Mouse (Mus musculus) NIH3T3 (cell line): ENCODE measurements at regions not wholly inside any gene's neighbourhood (a gene's known extent, or its start where the extent isn't known, plus 50 kb on each side); places are given as distances from the start of the nearest gene placed in this dataset.

ENCODE experiments used
- DNase-seq: peaks from one replicate; pipeline ENCODE4 v3.0.0-alpha.2; 2012; ENCODE audit warnings: low read depth

- no peak for DNase-seq
Observed at GRCm38 (mm10) chr10:96427407-96427806, 189.4 kb upstream of the Btg1 start.

- DNase-seq, result no peak
Observed at GRCm38 (mm10) chr10:96430142-96430541, 186.7 kb upstream of the Btg1 start.

GRCm38 (mm10) chr10:96435109-96435508 is 181.7 kb upstream of the Btg1 start:
- DNase-seq, result no peak

DNA sequence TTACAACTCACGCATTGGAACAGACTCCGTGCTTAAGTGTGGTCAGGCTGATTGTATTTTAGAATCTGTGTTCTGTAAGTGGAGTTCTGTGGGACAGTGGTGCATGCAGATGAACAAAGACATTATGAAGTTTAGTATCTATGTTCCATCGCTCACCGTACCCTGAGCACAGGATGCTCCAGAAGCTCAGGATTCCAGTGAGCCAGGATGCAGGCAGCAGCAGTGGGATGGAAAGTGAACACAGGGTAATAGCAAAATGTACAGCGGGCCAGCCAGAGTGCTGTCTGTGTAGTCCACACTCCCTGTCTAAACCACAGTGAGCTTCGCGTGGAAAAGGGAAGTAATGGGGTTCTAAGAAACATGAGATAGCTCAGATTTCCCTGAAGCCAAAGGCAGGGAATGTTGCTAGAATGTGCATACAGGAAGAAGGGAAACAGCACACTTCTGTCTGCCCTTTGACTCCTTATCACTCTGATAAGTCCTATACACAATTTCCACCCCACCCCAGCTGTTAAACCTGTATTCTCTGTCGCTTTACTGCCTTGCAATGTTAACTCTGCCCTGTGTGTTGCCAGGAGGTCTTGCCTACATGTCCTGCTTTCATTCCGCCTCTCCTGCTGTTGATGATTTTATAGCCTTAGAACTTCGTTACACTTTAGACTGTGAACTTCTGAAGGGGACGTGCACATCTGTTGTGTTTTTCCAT is 178.3 kb upstream of the Btg1 start:
- DNase-seq, result no peak

DNA sequence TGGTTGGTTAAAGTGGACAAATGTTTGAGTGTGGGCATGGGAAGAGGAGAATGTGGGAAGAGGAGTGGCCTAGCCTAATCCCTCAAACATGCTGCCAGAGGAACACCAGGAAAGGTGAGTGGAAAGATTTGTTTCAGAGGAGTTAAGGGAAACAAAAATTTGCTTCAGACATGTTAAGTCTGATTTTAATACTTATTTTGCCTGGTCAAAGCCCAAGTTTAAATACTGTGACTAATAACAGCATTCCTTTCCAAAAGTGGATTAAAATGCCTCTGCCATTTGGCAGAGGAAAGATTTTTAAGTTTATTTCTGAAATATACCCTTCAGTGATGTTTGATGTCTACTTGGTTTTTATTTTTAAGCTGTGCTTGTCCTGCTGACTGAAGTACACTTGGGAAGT is 174.6 kb upstream of the Btg1 start:
- DNase-seq, result no peak

- DNase-seq, result no peak
Observed at GRCm38 (mm10) chr10:96450266-96450665, 166.5 kb upstream of the Btg1 start.

- DNase-seq, result no peak
Observed at GRCm38 (mm10) chr10:96454857-96455256, 161.9 kb upstream of the Btg1 start.

DNA sequence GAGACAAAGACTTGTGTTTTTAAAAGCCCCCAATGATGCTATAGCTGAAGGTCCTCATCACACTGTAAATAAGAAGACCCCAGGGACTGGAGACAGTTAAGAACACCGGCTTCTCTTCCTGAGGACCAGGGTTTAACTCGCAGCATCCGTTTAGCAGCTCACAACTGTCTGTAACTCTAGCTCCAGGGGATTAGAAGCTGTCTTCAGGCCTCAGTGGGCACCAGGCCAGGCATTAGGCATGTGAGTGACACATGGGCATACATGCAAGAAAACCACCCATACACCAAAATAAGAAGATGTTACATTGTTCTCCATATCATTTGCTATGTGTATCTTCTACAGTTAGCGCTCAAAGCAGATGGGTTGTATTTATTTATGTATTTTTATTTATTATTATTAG is 158.3 kb upstream of the Btg1 start:
- DNase-seq, result peak; percentile 57

GRCm38 (mm10) chr10:96459186-96459585 is 157.6 kb upstream of the Btg1 start:
- peak; percentile 72 for DNase-seq

DNA sequence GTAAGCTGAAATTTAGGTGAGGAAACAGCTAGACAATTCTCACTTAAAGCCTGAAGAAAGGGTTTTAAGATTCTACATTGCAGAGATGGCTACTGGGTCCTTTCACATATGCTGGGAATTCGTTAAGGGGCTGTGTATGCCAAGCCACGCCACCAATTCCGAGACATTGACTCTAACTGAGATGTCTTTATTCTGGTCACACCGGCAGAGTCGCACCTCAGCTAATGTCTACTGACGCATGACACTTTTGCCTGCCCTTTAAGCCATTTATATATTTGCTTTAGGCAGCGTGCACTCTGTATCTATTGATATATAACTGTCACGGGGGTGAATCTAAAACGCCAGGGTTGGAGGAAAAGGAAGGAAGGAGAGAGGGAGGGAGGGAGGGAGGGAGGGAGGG is 156.7 kb upstream of the Btg1 start:
- no peak for DNase-seq

DNA sequence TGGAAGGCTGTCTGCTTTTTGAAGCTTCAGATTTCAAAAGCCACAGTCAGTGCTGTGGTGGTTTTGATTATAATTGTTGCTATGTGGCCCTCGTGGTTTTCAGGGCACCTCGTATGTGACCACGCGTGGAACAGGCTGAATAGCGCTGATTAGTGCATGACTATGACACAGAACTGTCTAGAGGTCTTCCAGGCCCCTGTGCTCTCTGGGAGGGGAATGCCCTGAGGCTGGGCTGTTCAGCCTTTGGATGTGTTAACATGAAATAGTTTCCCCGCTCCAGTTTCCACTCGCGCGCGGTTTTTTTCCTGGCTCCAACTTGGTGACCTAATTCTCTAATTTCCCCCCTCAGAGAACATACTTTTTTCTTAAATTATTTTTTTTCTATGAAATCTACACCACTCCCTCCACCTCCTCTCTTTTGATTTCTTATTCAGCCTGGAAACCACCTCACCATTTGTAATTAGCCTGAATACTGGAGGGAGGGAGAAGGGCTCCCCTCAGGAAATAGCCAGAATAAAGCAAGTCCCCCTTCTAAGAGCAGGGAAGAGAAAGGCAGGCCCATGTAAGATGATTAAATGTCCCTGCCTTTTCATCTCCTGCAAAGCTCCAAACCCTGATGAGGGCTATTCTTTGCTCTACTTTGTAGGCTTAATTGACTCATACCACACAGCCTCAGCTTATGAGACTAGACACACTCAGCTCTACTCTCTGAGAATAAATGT is 156.0 kb upstream of the Btg1 start:
- DNase-seq, result peak; percentile 79

GRCm38 (mm10) chr10:96465967-96466366 is 150.8 kb upstream of the Btg1 start:
- DNase-seq, result no peak

- no peak for DNase-seq
Observed at GRCm38 (mm10) chr10:96466845-96467244, 150.0 kb upstream of the Btg1 start.

DNA sequence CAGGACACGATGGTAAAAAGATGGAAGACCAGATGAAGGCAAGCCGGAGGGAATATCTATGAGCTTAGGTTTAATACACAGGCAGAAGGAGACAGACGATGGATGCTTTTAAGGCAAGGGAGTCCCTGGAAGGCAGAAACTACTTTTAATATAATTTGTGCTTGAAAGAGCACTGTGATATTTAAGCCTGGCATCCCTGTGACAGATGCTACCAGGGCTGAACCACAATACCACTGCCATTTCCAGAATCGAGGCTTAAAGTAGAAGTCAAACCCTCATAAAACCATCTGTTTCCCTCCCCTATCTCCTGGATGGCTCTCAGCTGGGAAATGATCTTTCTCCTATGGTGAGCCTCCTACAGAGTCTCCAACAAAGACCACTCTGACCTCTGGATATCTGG is 149.1 kb upstream of the Btg1 start:
- no peak for DNase-seq

DNA sequence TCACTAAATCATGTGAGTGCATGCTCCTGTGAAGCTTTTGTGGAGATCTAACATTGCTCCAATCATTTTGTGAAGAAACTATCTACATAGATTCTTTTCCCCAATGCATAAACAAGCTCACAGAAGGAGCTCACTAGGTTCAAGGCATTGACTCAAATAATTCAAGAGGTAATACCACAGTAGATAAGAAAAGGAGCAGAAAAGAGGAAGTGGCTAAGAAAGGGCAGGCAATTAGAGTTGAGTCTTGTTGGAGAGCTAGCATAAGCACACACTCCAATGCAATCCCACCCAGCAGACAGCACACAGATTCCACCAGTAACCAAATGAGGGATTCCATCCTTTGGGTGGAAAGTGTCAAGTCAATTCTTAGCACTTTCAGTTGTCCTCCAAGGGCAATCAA is 145.3 kb upstream of the Btg1 start:
- DNase-seq, result no peak

- DNase-seq, result no peak
Observed at GRCm38 (mm10) chr10:96479350-96479749, 137.5 kb upstream of the Btg1 start.

GRCm38 (mm10) chr10:96479786-96480185 is 137.0 kb upstream of the Btg1 start:
- no peak for DNase-seq

DNA sequence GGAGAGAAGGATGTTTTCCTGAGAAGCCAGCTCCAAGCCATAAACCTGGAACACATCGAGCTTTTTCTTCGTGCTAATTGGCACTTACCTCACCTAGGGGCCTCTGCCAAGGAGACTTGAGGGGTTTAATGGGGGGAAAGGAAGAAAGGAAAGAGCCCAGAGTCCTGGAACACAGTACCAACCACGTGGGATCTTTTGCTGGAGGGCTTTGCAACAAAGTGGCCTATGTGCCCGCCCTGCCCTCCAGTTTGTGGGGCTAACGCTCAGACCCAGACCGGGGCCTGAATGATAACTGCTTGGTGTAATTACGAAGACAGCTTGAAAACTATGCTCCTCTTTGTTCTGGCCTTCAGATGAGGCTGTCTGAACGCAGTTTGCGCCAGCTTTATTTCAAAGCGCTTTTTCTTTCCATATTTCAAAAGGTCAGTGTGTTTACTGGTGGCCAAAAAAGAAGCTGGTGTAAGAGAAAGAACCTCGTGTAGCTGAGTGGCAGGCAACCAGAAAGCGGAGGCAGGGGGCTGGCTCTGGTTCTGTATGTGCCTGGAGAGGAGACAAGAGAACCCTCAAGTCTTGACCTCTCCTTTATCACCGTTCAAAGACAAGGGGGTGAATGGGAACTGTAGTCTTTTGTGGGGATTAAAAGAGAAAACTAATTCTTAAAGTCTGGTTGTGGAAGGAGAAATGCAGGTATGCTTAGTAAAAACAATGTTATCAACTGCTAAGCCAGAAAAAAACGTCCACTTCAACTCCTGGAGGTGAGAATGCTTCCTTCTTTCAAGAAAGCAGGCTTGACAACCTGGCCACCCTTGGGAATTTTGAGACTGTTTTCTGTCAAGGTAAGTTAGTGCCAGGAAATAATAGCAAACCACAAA is 136.1 kb upstream of the Btg1 start:
- no peak for DNase-seq

DNA sequence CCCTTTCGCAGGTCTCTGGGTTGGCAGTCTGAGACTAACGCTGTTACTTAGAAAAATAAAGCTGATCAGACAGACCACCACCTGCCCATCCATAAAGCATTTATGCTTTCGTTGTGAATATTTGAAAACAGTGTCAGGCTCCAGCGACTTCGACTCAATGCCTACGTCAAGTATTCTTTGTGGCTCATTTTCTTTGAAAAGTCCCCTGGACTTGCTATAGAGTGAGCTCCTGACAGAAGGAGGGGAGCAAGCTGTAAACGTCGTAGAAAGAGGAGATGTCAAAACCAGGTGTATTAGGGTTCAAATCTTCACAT is 135.5 kb upstream of the Btg1 start:
- DNase-seq, result no peak

DNA sequence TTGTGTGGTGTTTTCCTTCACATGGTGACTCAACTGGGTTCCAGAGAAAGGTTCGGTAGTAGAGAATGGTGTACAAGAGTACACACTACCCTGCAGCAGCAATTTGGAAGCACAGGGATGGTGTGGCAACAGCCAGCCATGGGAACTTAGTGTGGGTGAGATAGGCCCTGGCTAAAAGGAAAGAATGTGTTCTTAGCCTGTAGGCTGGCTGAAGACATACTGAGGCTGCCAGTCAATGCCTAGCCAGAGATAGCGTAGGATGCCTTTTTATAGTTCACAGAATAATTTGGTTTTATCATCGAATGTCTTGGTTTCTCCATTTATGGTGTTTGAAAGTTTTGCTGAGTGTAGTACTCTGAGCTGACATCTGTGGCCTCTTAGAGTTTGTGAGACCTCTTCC is 130.1 kb upstream of the Btg1 start:
- DNase-seq, result no peak

DNA sequence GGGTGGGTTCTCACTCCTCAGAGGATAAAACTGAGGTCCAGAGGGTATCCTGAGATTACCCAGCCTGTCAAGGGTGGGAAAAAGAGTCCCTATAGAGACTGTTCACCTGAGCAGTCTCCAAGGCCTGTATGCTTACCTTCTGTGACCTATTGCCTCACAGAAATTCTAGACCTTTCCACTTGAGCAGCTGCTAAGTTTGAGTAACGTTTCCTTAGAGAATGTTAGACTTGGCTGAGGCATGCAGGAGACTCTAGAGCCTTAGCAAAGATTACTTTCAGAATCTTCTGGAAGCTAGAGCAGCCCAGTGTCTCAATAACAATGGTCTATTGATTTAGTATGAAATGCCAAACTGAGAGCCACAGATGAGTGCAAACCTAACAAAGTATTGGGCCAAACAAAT is 123.1 kb upstream of the Btg1 start:
- no peak for DNase-seq

DNA sequence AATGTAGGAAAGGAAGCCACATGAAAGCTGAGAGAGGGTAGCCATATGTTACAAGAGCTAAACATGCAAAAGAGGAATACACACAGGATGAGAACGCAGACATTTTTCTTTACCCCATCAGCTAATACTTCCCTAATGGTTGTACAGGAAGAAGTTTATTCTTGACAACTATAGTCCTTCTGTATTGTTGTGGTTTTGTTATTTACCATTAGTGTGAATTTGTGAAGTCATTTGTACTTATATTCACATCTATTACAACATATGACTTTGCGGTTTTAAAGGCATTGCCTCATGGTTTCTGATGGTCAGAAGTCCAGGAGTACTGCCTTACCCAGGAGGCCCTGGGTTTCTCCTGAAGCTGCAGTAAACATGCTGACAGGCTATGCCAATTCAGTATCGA is 120.1 kb upstream of the Btg1 start:
- DNase-seq, result no peak

- no peak for DNase-seq
Observed at GRCm38 (mm10) chr10:96497482-96497881, 119.3 kb upstream of the Btg1 start.
